Mouse (Mus musculus) kidney, embryonic 14.5 days (tissue): ENCODE data around the gene Srgap3. TPM values are rescaled to one million over a fixed set of nuclear protein-coding genes. Genes with fewer than 3 reads are reported as not detected.
A peak's percentile ranks its signal among the peaks of the same experiment; 100 is the strongest.

Source experiments
- ATAC-seq: fragments of 200-750 bp; cut with Nextera tagmentation; 2 replicates; pipeline ENCODE4 v1.8.0; 2017; ENCODE audit warnings: moderate number of reproducible peaks, mild to moderate bottlenecking, moderate TSS enrichment, moderate library complexity; ENCODE audit not compliant: low FRiP score, low TSS enrichment
- H3K27ac ChIP-seq: fragments of 300-500 bp; sonication (generic); 2 replicates; pipeline ENCODE4 v1.5.1; 2014; ENCODE audit warnings: low read depth, mild to moderate bottlenecking, low read length, moderate library complexity, mixed read lengths
- H3K27me3 ChIP-seq: fragments of 300-500 bp; sonication (generic); 2 replicates; pipeline ENCODE4 v1.6.1; 2014; ENCODE audit warnings: mild to moderate bottlenecking, low read length; ENCODE audit not compliant: control insufficient read depth, insufficient read depth
- H3K36me3 ChIP-seq: fragments of 300-500 bp; sonication (generic); 2 replicates; pipeline ENCODE4 v1.6.1; 2014; ENCODE audit warnings: low read length, mixed read lengths; ENCODE audit not compliant: control insufficient read depth, insufficient read depth
- H3K4me1 ChIP-seq: fragments of 300-500 bp; sonication (generic); 2 replicates; pipeline ENCODE4 v1.6.1; 2014; ENCODE audit warnings: low read length, mixed read lengths; ENCODE audit not compliant: control insufficient read depth, insufficient read depth
- H3K4me2 ChIP-seq: fragments of 300-500 bp; sonication (generic); replicated peaks from 2 replicates; pipeline ENCODE4 v1.6.1; 2014; ENCODE audit warnings: low read depth, mild to moderate bottlenecking, low read length
- H3K4me3 ChIP-seq: fragments of 300-500 bp; sonication (generic); 2 replicates; pipeline ENCODE4 v1.5.1; 2014; ENCODE audit warnings: mild to moderate bottlenecking, low read length
- H3K9ac ChIP-seq: fragments of 300-500 bp; sonication (generic); 2 replicates; pipeline ENCODE4 v1.6.1; 2014; ENCODE audit warnings: low read depth, mild to moderate bottlenecking, low read length, moderate library complexity
- H3K9me3 ChIP-seq: fragments of 300-500 bp; sonication (generic); 2 replicates; pipeline ENCODE4 v1.6.1; 2016; ENCODE audit warnings: low read length; ENCODE audit not compliant: control insufficient read depth
- WGBS: fragments of 180-500 bp; shearing (Covaris S2); extraction: QIAGEN DNeasy Blood & Tissue Kit; methylation state at CpG from one replicate; pipeline ENCODE4 v1.1.7; 2014; 5-methylcytosine and 5-hydroxymethylcytosine counted together
- polyA plus RNA-seq: library from polyadenylated mRNA; unstranded; fragments of >200 nt; fragmentation: Nextera tagmentation; extraction: Ambion mirVana; gene quantifications from 2 replicates; pipeline ENCODE4 v1.2.1, GENCODE M21; 2014

The Srgap3 gene
- polyA plus RNA-seq, 1 experiment from 2014 or later, result 6.9 TPM

- Histone ChIP-seq H3K27ac (peak overlapping the region; percentile 43; the same call in 1 of the 2 replicates), H3K4me1 (0 out of 2 replicates have a peak, but pooled peaks cover 13% of the 10 kb centered on the region), H3K27me3 (no peaks in the 10 kb centered on the region), H3K4me2 (no peak overlapping the region), H3K9me3 (no peaks in the 10 kb centered on the region), H3K36me3 (no peaks in the 10 kb centered on the region), H3K4me3 (no peak overlapping the region), H3K9ac (no peak overlapping the region)
- 22% methylated on average over 5 of the region's 5 CpGs for WGBS
- peak; percentile 88 for ATAC-seq
Observed at GRCm38 (mm10) chr6:112880048-112880534, 67.0 kb downstream of the Srgap3 start.

- no peaks in the 10 kb centered on the region for H3K27me3 ChIP-seq
- no peak overlapping the region for H3K9ac ChIP-seq
- H3K4me1 ChIP-seq, result 0 out of 2 replicates have a peak, but pooled peaks cover 13% of the 10 kb centered on the region
- no peak for ATAC-seq
- H3K27ac ChIP-seq, result no peak overlapping the region
- no peaks in the 10 kb centered on the region for H3K9me3 ChIP-seq
- WGBS, result 84% methylated on average over 5 of the region's 5 CpGs
- no peak overlapping the region for H3K4me2 ChIP-seq
- H3K4me3 ChIP-seq, result no peak overlapping the region
- H3K36me3 ChIP-seq, result no peaks in the 10 kb centered on the region
Observed at GRCm38 (mm10) chr6:112879154-112879553, 67.9 kb downstream of the Srgap3 start.

GRCm38 (mm10) chr6:112873089-112873835 lies 73.8 kb downstream of the Srgap3 start:
- Histone ChIP-seq H3K4me3 (no peak overlapping the region), H3K9me3 (no peaks in the 10 kb centered on the region), H3K27ac (no peak overlapping the region), H3K4me2 (no peak overlapping the region), H3K9ac (no peak overlapping the region), H3K36me3 (no peaks in the 10 kb centered on the region), H3K4me1 (no peaks in the 10 kb centered on the region), H3K27me3 (no peaks in the 10 kb centered on the region)
- no peak for ATAC-seq
- WGBS, result 67% methylated on average over 9 of the region's 9 CpGs

- H3K4me1 ChIP-seq, result no peaks in the 10 kb centered on the region
- no peaks in the 10 kb centered on the region for H3K9me3 ChIP-seq
- no peak overlapping the region for H3K9ac ChIP-seq
- H3K27me3 ChIP-seq, result no peaks in the 10 kb centered on the region
- ATAC-seq, result peak; percentile 70
- H3K4me2 ChIP-seq, result no peak overlapping the region
- WGBS, result 65% methylated on average over 7 of the region's 7 CpGs
- no peak overlapping the region for H3K4me3 ChIP-seq
- peak overlapping the region; percentile 42; the same call in 1 of the 2 replicates for H3K27ac ChIP-seq
- H3K36me3 ChIP-seq, result no peaks in the 10 kb centered on the region
Observed at GRCm38 (mm10) chr6:112871241-112871780, 75.8 kb downstream of the Srgap3 start.

GRCm38 (mm10) chr6:112868197-112868957 lies 78.7 kb downstream of the Srgap3 start:
- no peak for ATAC-seq
- 83% methylated on average over 9 of the region's 9 CpGs for WGBS
- no peak overlapping the region for H3K9ac ChIP-seq
- H3K4me1 ChIP-seq, result 0 out of 2 replicates have a peak, but pooled peaks cover 10% of the 10 kb centered on the region
- H3K4me2 ChIP-seq, result no peak overlapping the region
- no peak overlapping the region for H3K27ac ChIP-seq
- no peaks in the 10 kb centered on the region for H3K9me3 ChIP-seq
- no peaks in the 10 kb centered on the region for H3K27me3 ChIP-seq
- H3K36me3 ChIP-seq, result no peaks in the 10 kb centered on the region
- H3K4me3 ChIP-seq, result no peak overlapping the region

DNA sequence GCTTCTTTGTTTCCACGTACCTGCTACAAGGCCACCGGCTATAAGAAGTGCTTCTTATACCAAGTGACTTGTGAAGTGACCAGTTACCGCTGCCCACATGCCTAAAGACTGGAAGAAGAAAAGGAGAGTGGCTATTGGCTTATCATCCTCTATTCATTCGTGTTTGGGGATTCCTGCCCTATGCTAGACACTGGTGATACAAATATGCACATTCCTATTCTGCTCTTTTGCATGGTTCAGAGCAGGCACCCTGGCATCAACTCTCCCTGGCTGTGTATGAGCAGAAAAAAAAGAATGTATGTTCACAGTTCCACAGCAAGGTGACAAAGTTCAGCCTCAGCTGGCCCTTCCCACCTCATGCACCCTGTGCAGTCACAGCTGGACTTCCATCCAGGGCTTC lies 81.0 kb downstream of the Srgap3 start:
- H3K4me3 ChIP-seq, result no peak overlapping the region
- H3K9ac ChIP-seq, result no peak overlapping the region
- no peak for ATAC-seq
- no peaks in the 10 kb centered on the region for H3K36me3 ChIP-seq
- H3K27me3 ChIP-seq, result no peaks in the 10 kb centered on the region
- no peak overlapping the region for H3K4me2 ChIP-seq
- 0 out of 2 replicates have a peak overlapping the region, but pooled peaks have one; percentile 11 for H3K27ac ChIP-seq
- WGBS, result 90% methylated on average over 4 of the region's 4 CpGs
- H3K4me1 ChIP-seq, result 0 out of 2 replicates have a peak, but pooled peaks cover 10% of the 10 kb centered on the region
- no peaks in the 10 kb centered on the region for H3K9me3 ChIP-seq

DNA sequence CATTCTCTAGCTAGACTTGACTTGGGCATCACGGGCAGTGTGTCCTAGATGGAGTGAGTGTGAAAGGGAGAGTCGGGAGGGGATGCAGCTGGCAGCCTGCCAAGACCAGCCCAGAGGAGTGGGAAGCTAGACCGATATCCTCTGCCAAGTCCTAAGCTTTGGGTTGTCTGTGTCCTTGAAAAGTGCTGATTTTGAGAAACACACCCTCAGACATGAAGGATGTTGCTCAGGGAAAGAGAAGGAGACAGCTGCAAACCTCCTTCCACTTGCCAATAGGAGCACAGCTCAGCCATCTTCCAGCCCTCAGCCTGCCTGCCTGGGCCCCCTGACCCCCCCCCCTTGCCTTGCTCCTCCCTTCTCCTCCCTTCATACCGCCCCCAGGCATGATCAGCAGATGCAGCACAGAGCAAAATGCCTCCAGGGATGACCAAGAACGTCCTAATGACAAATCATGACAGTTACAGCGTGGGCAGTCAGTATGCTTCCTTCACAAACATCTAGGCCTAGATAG lies 82.0 kb downstream of the Srgap3 start:
- 0 out of 2 replicates have a peak, but pooled peaks cover 10% of the 10 kb centered on the region for H3K4me1 ChIP-seq
- no peak overlapping the region for H3K27ac ChIP-seq
- H3K4me3 ChIP-seq, result no peak overlapping the region
- no peaks in the 10 kb centered on the region for H3K27me3 ChIP-seq
- H3K9me3 ChIP-seq, result no peaks in the 10 kb centered on the region
- no peak overlapping the region for H3K9ac ChIP-seq
- WGBS, result 40% methylated on average over 6 of the region's 6 CpGs
- H3K36me3 ChIP-seq, result no peaks in the 10 kb centered on the region
- H3K4me2 ChIP-seq, result no peak overlapping the region; the same call in 1 of the 2 replicates
- peak; percentile 63; the same call in 1 of the 2 replicates for ATAC-seq

DNA sequence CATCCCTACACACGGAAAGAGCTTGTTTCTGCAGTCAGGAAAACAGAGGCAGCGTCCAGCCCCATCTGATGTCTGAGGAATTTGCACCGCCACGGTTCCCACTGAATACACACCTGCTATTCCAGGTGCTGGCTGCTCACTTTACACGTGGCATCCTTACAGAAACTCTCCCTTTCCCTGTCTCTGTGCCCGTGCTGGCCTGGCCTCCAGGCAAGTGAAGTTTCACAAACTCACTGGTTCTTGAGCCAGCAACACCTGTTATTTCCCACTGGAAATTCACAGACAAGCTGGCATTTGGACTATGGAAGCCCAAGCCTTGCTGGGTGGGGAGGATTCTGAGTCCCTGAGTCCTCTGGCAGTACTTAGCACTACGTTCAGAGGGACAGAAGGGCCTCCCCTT lies 84.6 kb downstream of the Srgap3 start:
- Histone ChIP-seq H3K4me2 (no peak overlapping the region), H3K4me1 (0 out of 2 replicates have a peak, but pooled peaks cover 10% of the 10 kb centered on the region), H3K27ac (no peak overlapping the region), H3K9me3 (no peaks in the 10 kb centered on the region), H3K4me3 (no peak overlapping the region), H3K36me3 (no peaks in the 10 kb centered on the region), H3K27me3 (no peaks in the 10 kb centered on the region), H3K9ac (no peak overlapping the region)
- WGBS, result 80% methylated on average over 7 of the region's 7 CpGs
- ATAC-seq, result no peak
